In genomic region chr12:38784221-38784620, GRCm38 (mm10) we compare ENCODE assay signal across 19 mouse cellular contexts. TPM values are rescaled to one million over a fixed set of nuclear protein-coding genes. Genes with fewer than 3 reads are reported as not detected.
DNase-seq lines count a peak whose midpoint lies in the region; ATAC-seq and TF ChIP-seq lines count a peak whose summit lies in the region.
"Had no signal": no experiment of that assay in that cellular context is flagged by ENCODE, and none has a peak within 500 bp of the region (broad histone marks: within the 10 kb centered on the region; RNA-seq: fewer than 3 reads in every experiment).

No protein-coding gene starts in this region.

- peak; percentile 3 for DNase-seq in adrenal gland, adult 2 months
- no peak for DNase-seq in adrenal gland, adult 18-20 months (ENCODE audit: low spot score in 2 of 2)
- no peak for DNase-seq in heart, postnatal 0 days (ENCODE audit: low spot score)
- no peak for DNase-seq in heart, adult 11 months
- DNase-seq in lung, postnatal 4 days: no peak
- DNase-seq in forebrain, postnatal 0 days: no peak
- DNase-seq in right cerebral cortex, adult 2 months (ENCODE audit: low spot score in 2 of 2): no peak
- DNase-seq: adrenal gland, adult 8-10 months; cerebellum, adult 9-11 months; gastrocnemius, postnatal 14 days; kidney, adult 9 months; lung, postnatal 14 days; right cerebral cortex, postnatal 4 days; thymus, postnatal 4 days had no signal

- peak overlapping the region; percentile 47 for H3K4me2 ChIP-seq in heart, postnatal 0 days (ENCODE audit: low read depth, low read length)
- H3K4me2 ChIP-seq in lung, embryonic 15.5 days: peak overlapping the region; percentile 42
- peak overlapping the region; percentile 29 for H3K4me2 ChIP-seq in forebrain, postnatal 0 days (ENCODE audit: low read depth)
- H3K4me2 ChIP-seq: limb, embryonic 15.5 days; midbrain, embryonic 12.5 days had no signal

- 34% methylated on average over 1 of the region's 1 CpGs for WGBS in heart, postnatal 0 days
- WGBS in lung, embryonic 15.5 days: 31% methylated on average over 1 of the region's 1 CpGs
- 16% methylated on average over 1 of the region's 1 CpGs for WGBS in forebrain, postnatal 0 days

- TF ChIP-seq EP300 in heart, postnatal 0 days (IDR thresholded peaks at IDR 0.05; ENCODE audit: low read depth): no peak

- H3K4me1 ChIP-seq in heart, postnatal 0 days (ENCODE audit: control insufficient read depth, insufficient read depth): no peaks in the 10 kb centered on the region
- H3K4me1 ChIP-seq in lung, embryonic 15.5 days: peaks cover 16% of the 10 kb centered on the region
- 0 out of 2 replicates have a peak, but pooled peaks cover 6% of the 10 kb centered on the region for H3K4me1 ChIP-seq in forebrain, postnatal 0 days (ENCODE audit: insufficient read depth)

- H3K36me3 ChIP-seq in heart, postnatal 0 days (replicated peaks; ENCODE audit: control insufficient read depth, insufficient read depth, low read length): no peaks in the 10 kb centered on the region
- H3K36me3 ChIP-seq in lung, embryonic 15.5 days: no peaks in the 10 kb centered on the region
- no peaks in the 10 kb centered on the region for H3K36me3 ChIP-seq in forebrain, postnatal 0 days (ENCODE audit: insufficient read depth)
- H3K36me3 ChIP-seq: limb, embryonic 15.5 days; midbrain, embryonic 12.5 days had no signal

- H3K9ac ChIP-seq in heart, postnatal 0 days (replicated peaks; ENCODE audit: low read depth, low read length): no peak overlapping the region
- no peak overlapping the region for H3K9ac ChIP-seq in lung, embryonic 15.5 days
- H3K9ac ChIP-seq in forebrain, postnatal 0 days: no peak overlapping the region
- H3K9ac ChIP-seq: limb, embryonic 15.5 days; midbrain, embryonic 12.5 days had no signal

- H3K27ac ChIP-seq in heart, postnatal 0 days (ENCODE audit: low read depth): no peak overlapping the region
- no peak overlapping the region for H3K27ac ChIP-seq in lung, embryonic 15.5 days
- H3K27ac ChIP-seq in forebrain, postnatal 0 days (ENCODE audit: low read depth, low read length): no peak overlapping the region
- H3K27ac ChIP-seq: limb, embryonic 15.5 days; midbrain, embryonic 12.5 days had no signal

- H3K9me3 ChIP-seq in heart, postnatal 0 days (replicated peaks; ENCODE audit: control insufficient read depth, low read length): no peaks in the 10 kb centered on the region
- H3K9me3 ChIP-seq in lung, embryonic 15.5 days: no peaks in the 10 kb centered on the region
- no peaks in the 10 kb centered on the region for H3K9me3 ChIP-seq in forebrain, postnatal 0 days (ENCODE audit: low read length)
- H3K9me3 ChIP-seq: limb, embryonic 15.5 days; midbrain, embryonic 12.5 days had no signal

- H3K4me3 ChIP-seq in heart, postnatal 0 days (ENCODE audit: low read depth, low read length): 0 out of 2 replicates have a peak overlapping the region, but pooled peaks have one; percentile 5
- 0 out of 2 replicates have a peak overlapping the region, but pooled peaks have one; percentile 5 for H3K4me3 ChIP-seq in lung, embryonic 15.5 days
- peak overlapping the region; percentile 11; the same call in 1 of the 2 replicates for H3K4me3 ChIP-seq in forebrain, postnatal 0 days (ENCODE audit: low read depth, low read length)
- H3K4me3 ChIP-seq: limb, embryonic 15.5 days; midbrain, embryonic 12.5 days had no signal

- TF ChIP-seq CTCF in heart, postnatal 0 days (IDR thresholded peaks at IDR 0.05; ENCODE audit: low read depth): no peak
- no peak for TF ChIP-seq CTCF in forebrain, postnatal 0 days (IDR thresholded peaks at IDR 0.05; ENCODE audit: low read depth)

- H3K27me3 ChIP-seq in heart, postnatal 0 days (ENCODE audit: control insufficient read depth, insufficient read depth, low read length): no peaks in the 10 kb centered on the region
- H3K27me3 ChIP-seq in lung, embryonic 15.5 days: no peaks in the 10 kb centered on the region
- H3K27me3 ChIP-seq in forebrain, postnatal 0 days (ENCODE audit: insufficient read depth, low read length): no peaks in the 10 kb centered on the region
- H3K27me3 ChIP-seq: CH12.LX; limb, embryonic 15.5 days; midbrain, embryonic 12.5 days had no signal

- ATAC-seq in heart, postnatal 0 days (ENCODE audit: insufficient read depth, low read depth): no peak
- ATAC-seq in lung, embryonic 15.5 days (ENCODE audit: borderline replicate concordance, extremely low read depth, low FRiP score, low TSS enrichment): no peak
- no peak for ATAC-seq in forebrain, postnatal 0 days
- ATAC-seq: Patski had no signal

RNA-seq across cellular contexts. Expression of gene Etv1, which starts 5.0 kb away (rescaled TPM):
- 10 to 100 TPM; 62.0 to 64.9 TPM for total RNA-seq in adrenal gland, adult 2 months (2021)
- 11.8 and 18.9 TPM in 2 replicates for polyA plus RNA-seq in adrenal gland, adult 2 months (2012; rRNA removed)
- total RNA-seq in adrenal gland, adult 18-20 months (2021): 10 to 100 TPM; 24.5 to 61.8 TPM
- total RNA-seq in heart, postnatal 0 days (2014; rRNA removed; ENCODE audit: low replicate concordance): 18.2 and 31.9 TPM in 2 replicates
- polyA plus RNA-seq in heart, postnatal 0 days (2015; fragmentation: Nextera tagmentation; extraction: Ambion mirVana): 24.8 TPM in 2 replicates
- 35.8 and 39.4 TPM in 2 replicates for polyA plus RNA-seq in lung, embryonic 15.5 days (2015; fragmentation: Nextera tagmentation; extraction: Ambion mirVana)
- 27.9 and 29.3 TPM in 2 replicates for total RNA-seq in forebrain, postnatal 0 days (2014; rRNA removed)
- polyA plus RNA-seq in forebrain, postnatal 0 days (2015; fragmentation: Nextera tagmentation; extraction: Ambion mirVana): 48.6 and 60.7 TPM in 2 replicates
